Mouse (Mus musculus) right cerebral cortex, postnatal 4 days (tissue): Measurements from ENCODE around the gene Amdhd2.

Source experiments
- DNase-seq: peaks from one replicate; pipeline ENCODE4 v3.0.0-alpha.2; 2022

The Amdhd2 gene

DNA sequence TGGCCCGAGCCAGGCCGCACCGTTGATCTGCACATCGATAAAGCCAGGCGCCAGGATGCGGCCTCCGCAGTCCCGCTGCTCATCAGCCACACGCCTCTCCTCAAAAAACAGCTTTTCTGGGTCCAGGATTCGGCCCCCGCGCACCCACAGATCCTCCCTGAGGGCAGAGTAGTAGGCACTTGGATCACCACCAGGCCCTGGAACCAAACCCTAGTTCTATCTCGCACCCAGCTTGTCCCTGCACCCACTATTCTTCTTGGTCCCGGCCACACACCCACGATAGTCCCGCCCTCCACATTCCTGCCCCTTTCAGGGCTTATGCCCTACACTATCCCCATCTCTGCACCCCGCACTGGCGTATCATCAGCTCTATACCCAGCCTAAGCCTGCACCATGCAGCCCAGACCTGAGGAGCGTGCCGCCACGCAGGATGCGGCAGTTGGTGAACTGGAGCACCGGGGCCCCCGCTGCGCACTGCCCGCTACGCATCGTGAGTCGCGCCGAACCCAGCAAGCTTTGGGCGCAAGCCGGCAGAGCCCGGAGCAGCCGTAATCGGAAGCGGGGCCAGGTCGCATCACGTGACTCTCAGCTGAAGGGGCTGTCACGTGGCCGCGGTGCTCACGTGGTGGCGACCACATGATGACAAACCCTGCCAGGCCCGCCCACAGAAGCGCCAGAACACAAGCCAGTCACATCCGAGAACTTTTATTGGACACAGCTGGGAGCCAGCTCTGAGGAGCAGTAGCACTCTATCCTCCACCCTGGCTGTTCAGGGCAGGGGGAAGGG lies at the start of gene Amdhd2:
Amdhd2 (minus strand) TSS at position 591 of the 787 bp plus-strand sequence.
- DNase-seq, result peak; percentile 99

DNA sequence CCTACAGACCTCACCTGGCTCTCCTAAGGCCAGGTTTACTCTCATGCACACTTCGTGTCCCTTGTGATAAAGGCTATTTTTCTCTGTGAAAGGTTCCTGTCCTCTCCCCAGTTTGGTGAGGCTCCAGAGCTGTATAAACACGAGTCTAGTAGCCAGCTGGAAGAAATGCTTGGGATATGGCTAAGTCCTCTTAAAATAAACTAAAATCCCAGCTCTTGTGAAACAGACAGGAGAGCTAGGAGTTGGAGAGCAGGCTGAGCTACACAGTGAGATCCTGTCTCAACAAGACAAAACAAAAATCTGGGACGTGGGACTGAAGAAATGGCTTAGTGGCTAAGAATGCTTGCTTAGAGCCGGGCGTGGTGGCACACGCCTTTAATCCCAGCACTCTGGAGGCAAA lies 49.6 kb upstream of the Amdhd2 start:
- DNase-seq, result no peak

DNA sequence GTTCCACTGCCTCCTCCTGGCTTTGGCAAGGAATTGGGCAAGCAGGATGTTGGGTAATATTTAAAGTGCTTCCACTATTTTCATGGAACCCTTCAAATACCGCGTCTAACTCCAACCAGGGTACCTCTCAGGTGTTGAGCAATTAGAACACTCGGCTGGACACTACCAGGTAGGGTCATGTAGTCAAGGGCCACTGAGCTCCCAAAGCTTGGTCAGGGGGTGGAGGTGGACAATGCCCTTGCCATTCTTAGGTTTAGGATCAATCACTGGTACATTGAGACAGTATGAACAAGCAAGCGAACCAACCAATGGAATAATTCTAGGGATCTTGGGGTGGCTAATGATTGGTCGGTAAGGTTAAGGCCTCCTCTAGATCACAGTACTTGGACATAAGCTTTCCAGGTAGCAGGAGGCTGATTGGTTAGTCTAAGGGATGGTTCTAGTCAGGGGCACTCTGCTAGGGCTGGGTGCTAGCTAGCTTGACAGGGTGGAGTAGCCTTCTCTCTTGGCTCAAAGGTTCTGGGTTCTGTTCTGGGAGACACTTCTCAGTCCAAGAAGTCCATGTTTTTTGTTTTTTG lies 49.0 kb upstream of the Amdhd2 start:
- DNase-seq, result no peak

DNA sequence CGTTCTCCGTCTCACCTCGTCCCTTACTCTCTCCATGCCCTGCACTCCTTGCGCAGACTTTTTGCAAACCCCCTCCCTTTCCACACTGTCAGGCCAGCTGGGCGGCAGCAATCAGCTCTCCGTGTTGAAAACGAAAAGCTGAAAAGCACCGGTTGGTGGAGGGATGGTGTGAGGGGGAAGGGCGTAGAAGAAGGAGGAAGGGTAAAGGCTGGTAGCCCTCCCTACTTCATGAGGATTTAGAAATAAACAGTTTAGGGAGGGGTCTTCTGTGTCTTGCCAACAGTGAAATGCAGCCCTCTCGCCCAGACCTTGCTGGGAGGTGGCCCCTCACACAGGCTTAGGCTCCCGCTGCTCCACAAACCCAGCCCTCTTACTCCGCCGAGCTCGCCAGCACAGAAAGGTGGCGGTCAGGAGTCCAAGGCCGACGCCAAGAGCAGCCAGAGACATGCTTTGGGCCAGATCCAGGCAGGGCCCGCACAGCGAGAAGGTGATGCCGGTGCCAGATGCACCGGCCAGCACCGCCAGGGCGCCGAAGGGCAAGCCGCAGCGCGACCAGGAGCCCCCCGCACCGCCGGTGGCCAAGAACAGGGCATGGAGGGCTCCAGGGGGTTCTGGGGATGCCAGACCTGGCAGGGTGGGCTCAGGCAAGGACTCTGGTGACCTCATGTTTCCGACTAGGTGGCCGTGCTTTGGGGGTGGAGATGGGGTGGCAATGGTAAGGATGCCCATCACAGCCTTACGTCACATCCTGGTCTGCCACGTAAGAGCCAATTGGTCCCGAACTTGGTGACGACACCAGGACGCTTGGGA lies 48.3 kb upstream of the Amdhd2 start:
- peak; percentile 78 for DNase-seq

DNA sequence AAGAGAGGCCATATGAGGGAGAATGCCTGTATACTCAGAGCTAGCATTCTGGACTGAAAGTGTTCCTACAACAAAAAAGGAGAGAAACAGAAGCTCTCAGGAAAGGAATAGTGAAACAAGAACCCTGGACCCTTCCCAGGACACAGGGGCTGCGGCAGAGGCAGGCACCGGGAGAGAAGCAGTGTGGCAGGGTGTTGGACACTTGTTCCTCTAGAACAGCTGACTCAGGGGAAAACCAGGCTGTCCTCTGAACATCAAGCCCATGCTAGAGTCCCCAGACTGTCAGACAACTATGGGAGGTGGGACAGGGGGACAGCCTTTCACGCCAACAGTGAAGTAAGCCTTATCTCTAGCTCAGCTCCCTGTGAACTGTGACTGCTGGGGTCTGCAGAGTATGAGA lies 47.0 kb upstream of the Amdhd2 start:
- no peak for DNase-seq

DNA sequence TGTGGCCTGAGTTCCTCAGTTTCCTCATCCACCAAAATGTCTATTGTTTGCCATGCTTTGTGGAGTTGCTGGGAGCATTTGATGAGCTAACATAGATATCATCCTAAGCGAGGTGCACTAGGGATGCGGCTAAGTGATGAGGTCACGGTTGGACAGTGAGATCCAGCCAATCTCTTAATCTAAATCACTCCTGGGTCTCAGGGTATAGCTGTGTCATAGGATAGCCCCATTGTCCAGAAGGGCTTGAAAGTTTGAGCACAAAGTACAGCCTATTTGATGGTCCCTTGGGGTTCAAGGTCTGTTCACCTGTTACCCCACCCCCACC lies 46.3 kb upstream of the Amdhd2 start:
- no peak for DNase-seq

DNA sequence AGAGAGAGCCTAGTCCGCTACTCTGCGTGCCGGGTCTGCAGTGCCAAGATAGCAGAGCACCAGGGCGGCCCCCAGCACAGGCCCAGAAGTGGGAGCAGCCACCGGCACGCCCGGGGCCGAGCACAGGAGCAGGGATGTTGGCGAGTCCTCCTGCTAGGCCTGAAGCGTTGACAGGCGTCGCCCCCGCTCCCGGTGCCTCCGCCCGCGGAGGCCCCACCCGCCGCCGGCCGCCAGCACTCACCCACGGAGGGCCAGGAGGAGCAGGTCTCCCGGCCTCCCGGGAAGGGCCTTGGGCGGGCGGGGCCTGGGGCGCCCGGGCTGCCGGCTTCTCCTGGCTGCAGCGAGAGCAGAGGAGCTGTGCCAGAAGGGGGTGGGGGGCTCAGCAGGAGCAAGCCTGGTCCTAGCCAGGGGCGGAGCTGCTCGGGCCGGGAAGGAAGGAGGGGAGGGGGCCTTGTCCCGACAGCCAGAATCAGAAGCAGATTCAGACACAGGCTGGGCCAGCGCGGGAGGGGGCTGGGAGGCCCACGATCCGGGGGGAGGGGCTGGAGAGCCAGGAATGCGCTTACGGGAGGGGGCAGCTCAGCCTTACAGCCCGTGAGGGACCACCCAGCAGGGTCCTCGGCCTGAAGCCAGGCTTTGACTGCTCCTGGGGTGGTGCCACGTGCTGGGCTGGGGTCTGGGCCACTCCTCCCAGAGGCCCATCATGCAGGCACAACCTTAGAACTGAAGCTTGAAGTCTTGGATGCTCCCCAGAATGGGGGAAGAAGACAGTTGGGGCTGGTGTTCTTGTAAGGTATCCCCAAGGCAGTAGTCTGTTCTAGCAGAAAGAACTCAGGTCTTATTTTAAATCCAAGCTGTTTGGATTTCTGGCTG lies 45.7 kb upstream of the Amdhd2 start, which contains the start of gene Ntn3:
Ntn3 (minus strand) TSS at position 489 of the 873 bp plus-strand sequence.
- peak; percentile 71 for DNase-seq

DNA sequence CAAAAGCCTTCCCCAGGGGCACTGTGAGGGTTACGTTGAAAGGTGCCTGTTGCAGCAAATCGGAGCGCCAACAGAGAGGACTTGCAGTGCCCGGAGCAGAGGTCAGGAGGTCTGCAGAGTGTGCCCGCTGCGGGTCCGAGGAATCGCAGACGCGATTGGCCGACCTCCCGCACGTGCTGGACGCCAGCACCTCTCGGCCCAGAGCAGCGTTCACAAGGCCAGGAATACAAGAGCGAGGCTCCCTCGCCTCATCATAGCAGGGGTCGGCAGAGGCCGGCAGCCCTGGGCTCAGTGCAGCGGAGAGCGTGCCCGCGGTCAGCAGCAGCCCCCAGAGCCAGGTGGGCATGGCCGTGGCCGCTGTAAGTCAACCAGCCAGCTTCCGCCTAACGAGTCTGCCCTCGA lies 45.1 kb upstream of the Amdhd2 start:
- no peak for DNase-seq

DNA sequence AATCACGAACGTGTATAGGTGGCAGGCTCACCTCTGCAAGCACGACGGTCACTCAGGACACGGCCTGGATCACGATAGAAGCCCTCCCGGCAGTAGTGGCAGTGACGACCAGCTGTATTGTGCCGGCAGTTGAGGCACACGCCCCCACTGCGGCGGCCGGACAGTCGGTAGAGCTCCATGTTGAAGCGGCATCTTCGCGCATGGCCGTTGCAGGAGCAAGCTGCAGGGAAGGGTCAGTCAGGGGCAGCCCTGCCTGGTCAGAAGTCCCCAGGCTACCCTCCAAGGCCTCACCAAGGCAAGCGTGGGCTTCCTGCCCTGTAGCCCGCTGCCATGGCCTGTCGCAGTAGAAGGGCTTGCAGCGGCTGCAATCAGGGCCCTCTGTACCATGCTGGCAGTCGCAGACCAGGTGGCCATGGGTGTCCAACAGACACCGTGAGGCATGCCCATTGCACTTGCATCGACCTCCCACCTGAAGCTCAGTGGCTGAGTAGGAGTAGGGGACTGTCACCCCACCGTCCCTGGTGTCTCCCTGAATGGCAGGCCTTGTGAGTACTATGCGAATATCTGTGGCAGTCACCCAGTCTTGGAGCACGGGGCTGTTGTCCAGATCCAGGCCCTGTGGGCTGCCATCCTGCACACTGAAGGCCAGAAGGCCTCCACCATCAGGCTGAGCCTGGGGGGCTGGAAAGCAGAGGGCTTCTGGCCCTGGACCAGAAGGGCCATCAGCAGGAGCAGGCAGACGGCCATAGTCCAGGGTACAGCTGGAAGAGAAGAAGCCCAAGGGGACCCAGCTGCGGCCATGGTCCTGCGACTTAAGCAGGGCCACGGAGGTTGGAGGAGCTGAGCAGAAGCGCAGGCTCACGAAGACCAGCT lies 44.4 kb upstream of the Amdhd2 start:
- DNase-seq, result peak; percentile 44

DNA sequence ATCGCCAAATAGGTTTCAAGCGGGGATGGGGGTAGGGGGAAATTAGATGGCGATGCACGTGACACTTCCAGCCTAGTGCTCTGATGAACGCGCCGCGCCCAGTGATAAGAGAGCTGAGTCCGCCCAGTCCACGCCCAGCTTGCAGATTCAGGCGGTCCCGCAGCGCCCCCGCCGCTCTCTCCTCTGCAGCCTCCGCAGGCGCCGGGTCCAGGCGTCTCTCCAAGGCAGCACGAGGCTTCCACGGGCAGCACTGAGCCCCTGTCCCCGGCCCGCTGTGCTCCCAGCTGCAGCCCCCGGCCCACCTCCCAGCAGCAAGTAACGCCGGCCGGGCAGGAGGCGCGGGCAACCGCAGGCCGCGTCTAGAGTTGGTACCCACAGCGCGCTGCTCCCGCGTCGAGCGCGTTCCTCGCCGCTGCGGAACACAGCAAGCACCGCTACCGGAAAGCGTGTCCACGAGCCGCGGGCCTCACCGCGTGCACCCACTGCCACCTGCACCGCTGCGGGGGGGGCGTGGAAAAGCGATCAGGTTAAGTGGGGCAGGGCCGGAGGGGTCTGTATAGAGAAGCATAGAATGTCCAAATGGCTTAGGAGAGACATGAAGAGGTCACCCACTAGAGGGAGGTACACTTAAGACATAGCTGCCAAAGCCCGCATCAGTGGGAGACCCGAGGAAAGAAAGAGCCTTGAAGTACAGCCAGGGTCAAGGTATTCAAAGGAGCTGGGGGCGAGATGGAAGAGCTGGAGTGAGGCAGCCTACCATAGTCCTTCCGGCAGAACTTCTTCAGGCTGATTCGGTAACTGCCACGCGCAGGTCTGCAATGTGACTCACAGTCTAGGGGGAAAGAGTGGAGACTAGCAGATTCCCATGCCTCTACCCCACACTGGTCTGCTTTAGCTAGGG lies 43.1 kb upstream of the Amdhd2 start:
- peak; percentile 80 for DNase-seq

DNA sequence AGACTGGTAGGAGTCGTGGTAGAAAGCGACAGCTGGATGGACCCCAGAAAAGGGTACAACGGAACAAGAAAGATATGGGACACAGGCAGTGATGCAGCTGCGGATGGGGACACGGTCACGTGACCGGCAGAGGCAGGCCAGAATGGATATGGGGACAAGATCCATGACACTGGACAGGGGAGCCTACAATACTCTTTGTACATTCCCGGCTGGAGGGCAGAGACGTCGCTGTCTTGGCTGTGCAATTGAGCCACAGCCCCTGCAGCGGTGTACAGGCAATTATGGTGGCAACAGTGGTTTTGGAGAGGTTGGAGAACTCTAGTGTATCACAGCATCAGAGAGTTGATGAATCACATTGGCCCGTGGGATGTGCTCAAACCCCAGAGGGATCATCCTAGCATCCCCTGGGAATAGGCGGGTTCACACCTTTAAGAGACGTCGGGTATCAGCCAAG lies 42.4 kb upstream of the Amdhd2 start:
- no peak for DNase-seq

DNA sequence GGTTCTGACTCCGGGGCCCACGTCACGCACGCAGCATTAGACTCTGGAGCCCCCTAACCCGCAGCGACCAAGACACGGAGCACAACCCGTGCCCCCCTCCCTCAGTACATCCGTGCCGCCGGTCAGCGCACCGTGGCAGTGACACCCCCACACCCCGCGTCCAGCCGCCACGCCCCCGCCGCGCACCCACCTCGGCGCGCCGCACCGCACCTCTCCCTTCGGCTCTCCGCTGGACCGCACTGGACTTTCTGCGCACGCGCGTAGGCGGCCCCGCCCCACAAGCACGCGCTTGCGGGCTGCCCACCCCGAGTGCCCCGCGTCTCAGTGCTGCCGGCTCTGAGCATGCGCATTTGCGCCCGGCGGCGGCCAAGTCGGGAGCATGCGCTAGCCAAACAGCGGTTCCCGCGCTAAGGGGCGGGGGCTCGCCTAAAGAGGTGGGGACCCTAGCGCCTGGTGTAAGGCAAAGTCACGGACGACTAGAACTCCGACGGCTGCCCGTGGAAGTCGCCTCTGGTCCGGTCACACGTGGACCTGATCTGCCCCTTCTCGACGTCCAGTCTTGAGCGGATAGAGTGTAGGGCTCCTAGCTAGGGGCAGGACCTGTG lies 41.8 kb upstream of the Amdhd2 start, which contains the start of gene Tbc1d24:
Tbc1d24 (minus strand) TSS at position 279 of the 605 bp plus-strand sequence.
- peak; percentile 97 for DNase-seq

DNA sequence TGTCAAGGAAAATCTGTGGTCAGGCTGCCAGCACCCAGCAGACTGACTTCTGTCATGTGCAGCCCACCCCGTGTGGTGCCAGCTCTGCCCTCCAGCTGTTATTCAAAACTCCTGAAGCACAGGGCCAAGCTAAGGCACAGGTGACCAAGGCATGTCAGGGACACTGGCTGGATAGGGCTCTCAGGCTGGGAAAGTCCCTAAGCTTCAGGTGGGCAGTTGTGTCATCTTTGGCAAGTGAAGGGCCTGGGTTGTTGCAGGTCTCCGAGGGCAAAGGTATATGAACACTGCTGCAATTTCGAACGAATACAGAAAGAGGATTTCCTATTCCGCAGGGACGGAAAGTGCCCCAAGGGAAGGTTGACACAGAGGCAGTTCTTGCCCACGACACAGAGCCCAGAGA lies 41.3 kb upstream of the Amdhd2 start:
- peak; percentile 13 for DNase-seq

DNA sequence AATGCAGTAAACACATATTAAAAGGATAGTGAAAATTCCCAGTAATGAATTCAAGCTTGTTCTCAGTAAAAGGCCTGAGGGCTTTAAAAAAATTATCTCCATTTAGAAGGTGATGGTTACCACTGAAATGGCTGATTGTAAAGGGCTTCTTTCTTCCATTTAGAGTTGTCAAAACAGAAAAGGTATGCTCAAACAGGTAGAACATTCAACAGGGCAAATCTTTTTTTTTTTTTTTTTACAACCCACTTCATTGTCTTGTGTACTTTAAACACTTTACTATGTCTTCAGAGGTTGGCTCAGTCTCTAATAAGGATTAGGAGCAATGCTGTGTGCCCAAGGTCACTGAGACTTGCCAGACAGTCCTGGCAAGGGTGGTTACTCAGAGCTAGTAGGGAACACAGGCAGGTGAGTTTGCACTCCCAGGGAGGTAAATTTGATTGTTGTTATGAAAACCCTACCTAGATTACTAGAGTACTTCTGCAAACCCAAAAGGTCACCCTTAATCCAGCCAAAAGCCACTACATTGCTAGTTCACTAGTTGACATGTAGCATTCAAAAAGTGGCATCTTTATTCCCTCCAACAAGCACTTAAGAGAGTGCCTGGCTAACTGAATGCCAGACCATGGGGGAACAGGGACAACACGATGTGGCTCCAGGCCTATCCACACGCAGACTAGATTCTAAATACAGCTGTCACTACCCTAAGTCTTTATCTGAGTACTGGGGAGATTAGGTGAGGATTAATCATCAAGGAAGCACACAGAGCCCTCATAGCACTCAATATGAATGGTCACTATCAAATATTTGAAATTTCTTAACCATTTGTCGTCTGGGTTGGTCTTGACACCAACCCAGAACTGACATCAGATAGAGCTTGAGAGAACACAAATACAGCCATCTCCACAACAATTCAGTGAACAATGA lies 40.3 kb upstream of the Amdhd2 start:
- no peak for DNase-seq

DNA sequence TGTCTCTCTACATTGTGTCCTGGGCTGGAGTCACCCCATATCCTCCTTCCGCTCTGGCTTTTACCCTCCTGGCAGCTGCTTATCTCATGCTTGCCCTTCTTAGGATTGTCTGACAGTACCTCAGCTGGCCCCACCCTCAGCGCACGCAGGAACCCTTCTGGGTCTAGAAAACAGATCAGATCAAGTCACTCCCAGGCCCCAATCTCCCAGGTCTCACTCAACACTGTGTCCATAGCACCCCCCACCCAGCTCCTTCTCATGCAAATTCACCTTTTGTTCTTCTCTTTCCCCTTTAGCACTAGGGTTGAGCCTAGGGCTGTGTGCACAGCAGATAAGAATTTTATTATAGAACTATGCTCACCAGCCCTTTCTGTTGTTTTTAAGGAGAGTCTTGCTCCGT lies 39.5 kb upstream of the Amdhd2 start:
- DNase-seq, result no peak

DNA sequence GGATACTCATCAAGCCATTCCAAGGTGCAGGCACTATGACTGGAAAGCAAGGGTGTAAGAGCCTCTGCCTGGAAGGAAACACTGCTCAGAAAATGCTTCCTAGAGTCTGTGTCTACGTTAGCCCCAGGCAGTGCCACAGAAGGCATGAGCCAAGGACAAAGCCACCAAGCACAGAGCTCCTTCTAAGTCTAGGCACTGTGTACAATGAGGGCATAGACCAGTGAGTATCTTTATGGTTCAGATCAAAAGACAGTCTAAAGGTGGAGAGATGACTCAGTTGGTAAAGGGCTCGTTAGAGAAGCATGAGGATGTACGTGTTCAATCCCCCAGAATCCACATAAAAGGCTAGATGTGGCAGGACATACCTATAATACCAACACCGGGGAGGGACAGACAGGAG lies 37.5 kb upstream of the Amdhd2 start:
- DNase-seq, result no peak

DNA sequence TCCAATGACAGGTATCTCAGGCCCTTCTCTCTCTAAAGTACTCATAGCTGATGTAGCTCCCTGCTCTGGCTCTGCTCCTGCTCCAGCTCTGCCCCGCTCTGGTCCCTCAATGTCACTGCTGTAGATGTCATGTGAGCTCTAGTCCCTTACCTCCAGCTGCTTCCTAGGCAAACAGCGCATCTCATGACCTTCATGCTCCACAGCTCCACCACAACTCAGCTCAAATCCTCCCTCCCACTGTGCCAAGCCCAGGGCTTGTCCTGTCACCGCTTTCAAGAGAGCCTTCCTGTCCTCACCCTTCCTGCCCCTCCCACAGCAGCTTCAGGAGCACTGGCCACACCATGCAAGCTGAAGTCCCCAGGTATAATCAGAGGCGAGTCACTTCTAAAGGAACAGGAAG lies 36.2 kb upstream of the Amdhd2 start:
- DNase-seq, result no peak

DNA sequence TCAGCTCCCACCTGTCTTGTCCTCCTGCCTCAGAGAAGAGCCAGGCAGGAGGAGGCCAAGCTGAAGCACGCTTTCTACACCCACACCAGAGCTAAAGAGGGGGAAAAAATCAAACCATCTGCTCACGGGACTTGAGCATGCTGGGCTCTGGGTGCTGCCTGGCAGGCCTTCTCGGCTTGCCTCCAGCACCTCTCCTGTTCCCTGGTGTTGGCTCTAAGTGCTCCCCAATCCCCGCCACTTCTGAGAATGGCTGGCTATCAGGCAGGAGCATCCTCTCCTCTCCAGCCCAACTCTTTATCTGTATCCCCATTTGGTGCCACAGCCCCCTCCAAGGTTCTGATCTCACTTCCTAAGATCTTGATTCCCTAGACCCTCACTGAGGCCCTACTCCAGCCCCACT lies 35.7 kb upstream of the Amdhd2 start:
- no peak for DNase-seq
